Mouse (Mus musculus) thymus, postnatal 36 days (tissue): Measurements from ENCODE around the gene Hnrnpf.
"Not testable (repeated sequence)": the region's sequence is repeated elsewhere in the genome, so short reads cannot be mapped to it uniquely, and the experiment has no call there.

Source experiments
- DNase-seq, 2 experiments: peaks; one replicate each; pipeline ENCODE4 v3.0.0; 2022; ENCODE audit warnings: mixed read lengths in 2 of 2

Gene Hnrnpf

DNA sequence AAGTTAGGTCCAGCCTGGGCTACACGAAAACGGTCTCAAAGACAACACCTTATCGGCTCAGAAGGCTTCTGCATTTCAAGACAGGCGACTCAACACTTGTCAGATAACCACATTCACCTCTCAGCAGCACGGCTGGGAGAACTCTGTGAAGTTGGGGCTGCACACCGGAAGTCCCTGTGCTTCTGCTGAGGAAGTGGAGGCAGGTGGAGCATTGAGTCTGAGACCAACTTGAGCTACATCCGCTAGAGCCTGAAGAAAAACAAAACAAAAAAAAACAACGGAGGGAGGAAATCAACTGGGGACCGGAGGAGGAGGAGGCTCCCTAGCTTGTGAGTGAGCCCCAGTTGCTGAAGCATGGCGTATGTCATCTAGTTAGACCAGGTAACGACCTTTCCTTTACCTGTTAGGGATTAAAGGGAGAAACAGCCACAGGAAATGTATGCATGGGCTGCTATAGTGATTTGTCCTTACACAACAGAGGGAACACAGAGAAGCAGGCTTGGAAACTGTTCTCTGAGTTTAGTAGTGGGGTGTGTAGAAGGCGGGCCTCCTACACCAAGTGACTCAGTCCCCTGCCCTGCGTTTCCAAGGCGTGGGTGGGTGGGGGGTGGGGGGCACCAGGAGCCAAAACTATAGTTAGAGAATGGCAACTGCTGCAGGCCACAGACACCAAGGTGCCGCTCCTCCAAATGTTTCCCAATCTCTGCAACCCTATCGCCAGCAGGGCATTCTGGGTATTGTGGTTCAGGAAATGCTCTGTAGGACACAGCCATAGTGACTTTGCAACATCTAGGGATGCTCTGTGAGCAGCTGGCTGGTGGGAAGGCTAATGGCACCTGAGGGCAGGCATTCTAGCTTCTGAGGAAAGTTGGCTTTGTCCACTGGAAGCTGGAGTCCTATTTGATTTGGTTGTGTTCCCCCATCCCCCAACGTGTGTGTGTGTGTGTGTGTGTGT is at the start of gene Hnrnpf:
Gene Hnrnpf (plus strand): TSS at position 199 of the 955 bp plus-strand sequence.
- peak; percentile 75 to 87 for DNase-seq

DNA sequence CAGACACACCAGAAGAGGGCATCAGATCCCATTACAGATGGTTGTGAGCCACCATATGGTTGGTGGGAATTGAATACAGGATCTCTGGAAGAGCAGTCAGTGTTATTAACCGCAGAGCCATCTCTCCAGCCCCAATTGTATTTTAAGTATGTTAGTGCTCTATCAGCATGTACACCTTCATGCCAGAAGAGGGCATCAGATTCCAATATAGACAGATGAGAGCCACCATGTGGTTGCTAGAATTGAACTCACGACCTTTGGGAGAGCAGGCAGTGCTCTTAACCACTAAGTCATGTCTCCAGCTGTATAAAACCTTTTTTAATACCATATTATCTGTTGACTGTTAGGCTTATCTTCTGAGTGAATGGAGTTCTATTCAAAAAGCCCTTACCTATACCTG is 48.4 kb upstream of the Hnrnpf start:
- DNase-seq = no peak

DNA sequence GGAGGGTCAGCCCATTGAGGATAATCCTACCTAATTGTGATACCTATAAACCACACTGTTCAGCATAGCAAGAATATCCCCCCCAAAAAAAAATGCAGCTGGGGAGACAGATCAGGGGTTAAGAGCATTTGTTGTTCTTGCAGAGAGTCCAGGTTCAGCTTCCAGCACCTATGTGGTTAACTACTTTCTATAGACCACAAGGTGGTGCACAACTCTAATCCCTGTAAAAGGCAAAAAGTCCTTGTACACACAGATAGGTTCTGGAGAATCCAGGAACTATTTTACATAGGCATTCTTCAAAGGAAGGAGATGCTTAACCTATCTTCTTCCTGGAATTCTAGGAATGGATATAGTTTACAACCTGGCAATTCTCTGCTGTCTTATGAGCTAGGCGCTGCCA is 42.1 kb upstream of the Hnrnpf start:
- DNase-seq = no peak

DNA sequence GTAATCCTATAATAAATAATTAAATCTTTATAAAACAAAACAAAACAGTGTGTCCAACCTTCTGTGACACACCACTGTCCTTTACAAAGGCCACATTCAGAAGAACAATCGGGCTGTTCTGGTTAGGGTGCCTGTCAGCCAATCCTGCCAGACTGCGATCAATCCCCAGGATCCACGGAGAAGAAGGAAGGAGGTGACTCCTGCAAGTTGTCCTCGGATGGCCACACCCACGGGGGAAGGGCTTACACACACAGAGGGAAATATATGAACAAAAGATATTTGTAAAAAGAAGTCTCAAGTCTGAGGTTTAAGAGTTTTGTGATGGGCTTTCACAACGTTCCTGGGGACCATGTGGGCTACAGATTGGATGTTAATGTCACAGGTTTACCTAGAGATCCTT is 38.3 kb upstream of the Hnrnpf start, which contains the start of gene Zfp239:
Gene Zfp239 (plus strand): TSS at position 253 of the 400 bp plus-strand sequence.
- no peak for DNase-seq

DNA sequence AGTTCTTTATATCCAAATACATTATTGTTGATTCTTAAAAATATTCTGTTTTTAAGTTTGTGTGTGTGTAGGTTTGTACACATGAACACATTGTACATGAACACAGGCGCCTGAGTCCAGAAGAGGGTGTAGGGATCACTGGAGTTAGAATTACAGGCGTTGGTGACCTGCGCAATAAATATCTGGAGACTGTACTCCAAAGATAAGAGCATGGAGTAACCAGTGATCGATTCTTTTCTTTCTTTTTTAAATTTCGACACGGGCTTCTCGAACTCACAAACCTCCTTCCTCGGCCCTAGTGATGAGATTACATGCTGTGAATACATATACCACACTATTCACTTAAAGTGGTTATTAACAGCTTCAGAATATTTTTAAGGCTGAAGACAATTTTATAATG is 37.7 kb upstream of the Hnrnpf start:
- no peak for DNase-seq

GRCm38 (mm10) chr6:117862899-117863620 is 37.1 kb upstream of the Hnrnpf start:
- DNase-seq = peak; percentile 51 to 70

DNA sequence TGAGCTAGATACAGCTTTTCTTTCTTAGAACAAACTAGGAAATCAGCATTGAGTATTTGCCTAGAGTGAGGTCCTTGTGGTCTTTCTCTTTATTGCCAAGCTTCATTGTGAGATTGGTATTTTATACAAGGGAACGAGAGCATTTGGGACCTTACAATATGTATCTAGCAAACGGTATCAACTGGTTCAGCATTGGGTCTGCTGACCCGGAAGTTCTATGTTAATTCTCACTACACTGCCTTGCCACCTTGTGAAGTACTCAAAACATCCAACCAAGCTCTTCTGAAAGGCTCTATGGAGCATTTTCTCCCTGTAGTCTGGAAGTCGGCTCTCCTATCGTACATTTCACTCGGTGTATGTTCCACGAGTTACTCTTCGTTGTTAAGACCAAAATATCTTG is 36.4 kb upstream of the Hnrnpf start:
- DNase-seq = no peak

- no peak for DNase-seq
Measured at GRCm38 (mm10) chr6:117868187-117868586, 31.9 kb upstream of the Hnrnpf start.

DNA sequence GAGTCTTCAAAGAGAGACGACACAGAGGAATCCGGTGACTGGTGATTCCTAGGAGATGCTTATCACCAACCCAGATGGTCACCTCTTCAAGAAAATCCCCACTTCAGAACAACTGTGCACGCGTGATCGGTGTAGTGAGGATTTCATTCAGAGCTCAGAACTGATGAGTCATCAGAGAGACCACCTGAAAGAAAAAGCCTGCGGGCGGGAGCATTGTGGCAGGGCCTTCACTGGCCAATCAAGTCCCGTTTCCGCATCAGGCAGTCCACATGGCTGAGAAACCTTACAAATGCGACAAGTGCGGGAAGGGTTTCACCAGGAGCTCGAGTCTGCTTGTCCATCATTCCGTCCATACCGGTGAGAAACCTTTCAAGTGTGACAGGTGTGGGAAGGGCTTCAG is 29.1 kb upstream of the Hnrnpf start:
- DNase-seq = no peak

DNA sequence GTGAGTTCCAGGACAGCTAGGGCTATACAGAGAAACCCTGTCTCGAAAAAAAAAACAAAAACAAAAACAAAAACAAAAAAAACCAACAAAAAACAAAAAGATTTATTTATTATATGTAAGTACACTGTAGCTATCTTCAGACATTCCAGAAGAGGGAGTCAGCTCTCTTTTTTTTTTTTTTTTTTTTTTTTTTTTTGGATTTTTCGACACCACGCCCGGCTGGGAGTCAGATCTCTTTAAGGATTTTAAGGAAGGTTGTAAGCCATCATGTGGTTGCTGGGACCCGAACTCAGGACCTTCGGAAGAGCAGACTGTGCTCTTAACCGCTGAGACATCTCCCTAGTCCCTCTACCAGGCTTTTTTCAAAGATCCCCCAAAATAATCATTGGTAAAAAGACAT is 26.7 kb upstream of the Hnrnpf start:
- DNase-seq = not testable (repeated sequence)

DNA sequence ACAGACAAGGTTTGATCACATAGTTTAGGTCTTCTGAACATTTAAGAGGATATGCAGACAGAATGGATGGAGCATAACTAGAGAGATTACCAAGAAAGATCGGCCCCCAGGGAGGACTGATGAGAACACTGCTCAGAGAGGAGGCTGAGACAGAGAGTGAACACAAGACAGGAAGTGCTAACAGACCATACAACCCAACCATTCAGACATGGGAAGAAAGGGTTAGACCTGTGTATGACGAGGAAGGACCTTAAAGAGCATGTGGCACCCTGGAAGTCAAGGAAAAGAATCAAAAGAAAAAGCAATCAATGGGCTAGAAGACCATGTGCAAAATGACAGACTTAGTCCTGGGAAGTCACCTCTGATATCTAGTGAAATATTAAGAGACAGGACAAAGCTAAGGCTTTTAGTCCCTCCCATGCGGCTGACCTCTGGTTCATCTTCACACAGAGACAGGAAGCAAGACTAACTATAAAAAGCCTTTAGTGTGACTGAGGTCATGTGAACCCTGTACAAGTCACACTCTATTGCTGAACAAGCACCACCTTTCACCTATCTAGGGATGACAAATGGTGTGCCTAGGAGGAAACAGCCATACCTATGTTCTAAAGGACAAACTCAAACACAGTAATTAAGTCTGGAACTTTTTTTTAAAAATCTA is 25.4 kb upstream of the Hnrnpf start:
- DNase-seq = no peak

- DNase-seq = no peak
Measured at GRCm38 (mm10) chr6:117878700-117879407, 21.3 kb upstream of the Hnrnpf start.

DNA sequence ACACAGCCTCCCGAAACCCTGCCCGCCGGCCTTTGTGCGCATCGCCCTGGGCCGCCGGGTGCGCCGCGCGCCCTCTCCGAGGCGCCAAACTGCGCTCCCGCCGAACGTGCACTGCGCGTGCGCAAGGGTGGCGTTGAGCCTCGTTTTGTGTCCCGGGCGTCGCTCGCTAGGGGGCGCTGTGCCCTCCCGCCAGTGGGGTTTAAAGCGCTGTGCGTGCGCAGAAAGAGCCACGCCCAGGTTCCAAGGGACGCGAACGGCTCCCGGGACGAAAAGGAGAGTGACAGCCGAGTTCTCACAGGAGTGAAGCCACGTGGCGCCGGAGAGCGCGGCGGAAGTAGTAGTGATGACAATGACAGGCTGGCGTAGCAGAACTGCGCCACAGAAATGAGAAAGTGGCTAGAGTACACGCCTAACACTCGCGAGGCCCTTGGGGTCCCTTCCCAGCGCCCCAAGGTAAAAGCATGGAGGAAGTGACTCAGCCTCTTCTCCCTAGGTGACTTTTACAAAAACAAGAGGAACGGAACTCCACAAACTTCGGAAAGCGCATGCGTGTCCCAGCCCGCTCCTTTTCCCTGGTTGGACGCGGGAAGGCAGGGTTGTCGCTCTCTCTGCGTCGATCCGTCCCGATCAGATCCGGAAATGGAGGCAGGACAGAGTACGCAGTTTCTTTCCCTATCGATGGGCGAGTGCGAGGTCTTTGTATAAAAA is 20.6 kb upstream of the Hnrnpf start:
- DNase-seq = peak; percentile 99 to 100

- DNase-seq = no peak
Measured at GRCm38 (mm10) chr6:117880394-117880838, 19.7 kb upstream of the Hnrnpf start.

DNA sequence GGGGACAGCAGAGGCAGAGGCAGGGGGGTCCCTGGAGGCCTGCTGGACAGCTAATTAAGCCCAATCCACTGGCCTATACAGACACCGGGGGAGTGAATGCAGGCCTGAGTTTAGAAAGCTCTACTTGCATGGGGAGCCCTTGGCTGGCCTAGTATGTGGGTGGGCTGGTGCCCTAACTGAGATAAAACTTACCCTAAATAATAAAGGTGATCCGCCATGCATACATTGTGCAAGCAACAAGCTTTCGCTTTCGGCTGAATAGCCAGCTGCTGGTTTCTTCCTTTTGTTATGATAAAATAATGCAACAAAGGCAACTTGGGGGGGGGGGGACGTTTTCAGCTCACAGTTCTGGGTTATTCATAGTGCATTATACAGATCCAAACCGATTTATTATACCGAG is 18.9 kb upstream of the Hnrnpf start:
- no peak for DNase-seq

GRCm38 (mm10) chr6:117881997-117882396 is 18.1 kb upstream of the Hnrnpf start:
- peak; percentile 55 to 69 for DNase-seq

GRCm38 (mm10) chr6:117885943-117886342 is 14.2 kb upstream of the Hnrnpf start:
- DNase-seq = no peak

GRCm38 (mm10) chr6:117888032-117888431 is 12.1 kb upstream of the Hnrnpf start:
- no peak for DNase-seq

DNA sequence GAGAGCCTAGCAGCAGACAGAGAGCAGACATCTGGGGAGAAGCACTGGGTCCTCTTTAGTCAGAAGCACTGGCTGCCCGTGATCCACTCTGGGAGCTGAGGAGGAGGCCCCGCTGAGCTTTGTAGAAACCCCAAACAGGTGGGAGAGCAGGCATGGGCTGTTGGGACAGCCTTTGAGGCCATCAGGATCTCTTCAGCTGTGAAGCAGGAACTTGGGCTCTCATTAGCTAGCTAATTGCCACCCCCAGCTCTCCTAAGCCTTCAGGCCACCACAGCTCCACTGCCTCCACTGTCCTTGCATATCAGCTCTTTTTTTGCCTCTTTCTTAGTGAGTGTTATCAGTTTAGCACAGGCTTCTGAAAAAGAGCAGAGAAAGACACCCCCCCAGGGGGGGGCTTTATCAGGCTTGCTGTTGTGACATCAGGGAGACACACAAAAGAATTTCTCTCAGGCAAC is 11.5 kb upstream of the Hnrnpf start:
- DNase-seq = no peak

DNA sequence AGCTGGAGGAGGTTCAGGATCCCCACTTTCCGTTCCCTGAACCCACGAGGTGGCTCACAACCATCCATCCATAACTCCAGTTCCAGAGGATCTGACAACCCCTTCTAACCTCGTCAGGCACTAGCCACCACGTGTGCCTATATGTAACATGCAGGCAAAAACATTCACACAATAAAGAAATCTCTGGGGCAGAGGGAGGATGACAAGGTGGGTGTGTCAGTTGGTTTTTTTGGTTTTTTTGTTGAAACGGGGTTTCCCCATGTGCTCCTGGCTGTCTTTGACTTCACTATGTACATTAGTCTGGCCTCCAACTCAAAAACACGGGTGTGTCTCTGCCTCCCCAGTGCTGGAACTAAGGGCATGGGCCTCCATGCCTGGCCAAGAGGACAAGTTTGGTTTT is 9.9 kb upstream of the Hnrnpf start:
- no peak for DNase-seq

DNA sequence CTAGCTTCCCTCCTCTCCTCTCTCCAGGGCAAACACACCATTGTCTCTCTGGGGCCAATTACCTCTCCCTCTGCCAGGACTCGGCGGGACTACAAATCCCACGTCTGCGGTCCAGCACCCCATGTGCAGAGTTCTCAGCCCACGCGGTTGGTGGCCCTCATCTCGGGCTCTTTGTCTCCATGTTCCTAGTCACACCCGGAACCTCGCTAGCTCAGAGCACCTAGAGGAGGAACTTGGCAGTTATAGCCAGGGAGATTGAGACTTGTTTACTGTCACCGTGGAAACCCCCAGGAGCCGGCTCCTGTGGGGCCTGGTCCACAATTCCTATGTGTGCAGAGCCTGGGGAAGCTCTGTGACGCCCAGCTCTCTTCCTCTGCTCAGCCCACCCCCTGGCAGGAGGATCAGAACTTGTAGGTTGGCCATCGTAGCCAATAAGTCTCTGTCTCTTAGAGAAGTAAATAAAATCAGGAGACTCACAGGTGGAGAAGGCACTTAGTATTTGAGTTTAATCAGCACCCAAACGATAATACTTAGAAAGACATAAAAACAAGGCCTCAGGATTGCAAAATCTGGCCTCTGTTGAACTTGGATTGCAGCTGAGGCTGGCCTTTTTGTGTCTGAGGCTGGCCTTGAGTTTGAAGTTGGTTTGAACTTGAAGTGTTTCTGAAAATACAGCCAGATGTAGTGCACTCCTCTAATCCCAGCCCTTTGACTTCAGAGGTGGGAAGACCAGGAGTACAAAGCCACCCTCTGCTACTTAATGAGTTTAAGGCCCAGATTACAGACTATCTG is 8.6 kb upstream of the Hnrnpf start:
- peak; percentile 33 to 46 for DNase-seq
